8 mouse cellular contexts compared by ENCODE assay signal in genomic region chr5:88564501-88565147, GRCm38 (mm10). TPM values are rescaled to one million over a fixed set of nuclear protein-coding genes. Genes with fewer than 3 reads are reported as not detected.
A peak's percentile ranks its signal among the peaks of the same experiment; 100 is the strongest.
DNase-seq lines count a peak whose midpoint lies in the region; ATAC-seq and TF ChIP-seq lines count a peak whose summit lies in the region.

TSS of gene Rufy3 (plus strand) at chr5:88565040.

- 3% methylated on average over 71 of the region's 71 CpGs for WGBS in heart, embryonic 12.5 days
- 0% methylated on average over 51 of the region's 71 CpGs for WGBS in kidney, embryonic 16.5 days
- under 1% methylated on average over 57 of the region's 71 CpGs for WGBS in liver, embryonic 12.5 days (ENCODE audit: insufficient replicate concordance)
- WGBS in stomach, embryonic 14.5 days = under 1% methylated on average over 65 of the region's 71 CpGs

- TF ChIP-seq POLR2A in bone marrow macrophage, adult 2 months (IDR thresholded peaks at IDR 0.05; ENCODE audit: borderline replicate concordance, low read depth, low read length) = no peak
- TF ChIP-seq POLR2A in myocyte (IDR thresholded peaks at IDR 0.05; ENCODE audit: insufficient read length, low read depth) = peak; percentile 94

- ATAC-seq in erythroblast, adult 5-6 weeks (replicated peaks; ENCODE audit: low FRiP score, poor library complexity, severe bottlenecking) = peak; percentile 79
- ATAC-seq in heart, embryonic 12.5 days (ENCODE audit: insufficient number of reproducible peaks, low FRiP score) = peak; percentile 93
- ATAC-seq in kidney, embryonic 16.5 days (ENCODE audit: low FRiP score, low TSS enrichment) = peak; percentile 94
- peak; percentile 90 for ATAC-seq in liver, embryonic 12.5 days
- ATAC-seq in stomach, embryonic 14.5 days (ENCODE audit: insufficient number of reproducible peaks, insufficient read depth, low FRiP score, low read depth) = peak; percentile 90

- peaks cover 14% of the 10 kb centered on the region; the same call in 1 of the 2 replicates for H3K36me3 ChIP-seq in heart, embryonic 12.5 days
- no peaks in the 10 kb centered on the region for H3K36me3 ChIP-seq in kidney, embryonic 16.5 days (ENCODE audit: insufficient read depth, low read length)
- H3K36me3 ChIP-seq in liver, embryonic 12.5 days = no peaks in the 10 kb centered on the region
- no peaks in the 10 kb centered on the region for H3K36me3 ChIP-seq in myocyte (ENCODE audit: control insufficient read depth, insufficient read depth)
- H3K36me3 ChIP-seq in stomach, embryonic 14.5 days (ENCODE audit: control insufficient read depth, insufficient read depth, low read length) = no peaks in the 10 kb centered on the region

- no peaks in the 10 kb centered on the region for H3K27me3 ChIP-seq in heart, embryonic 12.5 days (replicated peaks)
- no peaks in the 10 kb centered on the region for H3K27me3 ChIP-seq in kidney, embryonic 16.5 days (ENCODE audit: insufficient read depth, low read length)
- no peaks in the 10 kb centered on the region for H3K27me3 ChIP-seq in liver, embryonic 12.5 days (replicated peaks)
- no peaks in the 10 kb centered on the region for H3K27me3 ChIP-seq in myocyte (ENCODE audit: control insufficient read depth, insufficient read depth, insufficient read length)
- no peaks in the 10 kb centered on the region for H3K27me3 ChIP-seq in stomach, embryonic 14.5 days (ENCODE audit: control insufficient read depth, insufficient read depth, low read length)

- H3K9me3 ChIP-seq in heart, embryonic 12.5 days (replicated peaks) = no peaks in the 10 kb centered on the region
- no peaks in the 10 kb centered on the region for H3K9me3 ChIP-seq in kidney, embryonic 16.5 days (ENCODE audit: low read length)
- H3K9me3 ChIP-seq in liver, embryonic 12.5 days (replicated peaks) = no peaks in the 10 kb centered on the region
- H3K9me3 ChIP-seq in stomach, embryonic 14.5 days (ENCODE audit: control insufficient read depth, low read depth, low read length) = no peaks in the 10 kb centered on the region

- TF ChIP-seq CTCF in bone marrow macrophage, adult 2 months (IDR thresholded peaks at IDR 0.05; ENCODE audit: low read depth, low read length) = no peak

- peaks cover 13% of the 10 kb centered on the region for H3K4me1 ChIP-seq in bone marrow macrophage, adult 2 months (ENCODE audit: control insufficient read depth, insufficient read depth, low read length)
- peaks cover 10% of the 10 kb centered on the region for H3K4me1 ChIP-seq in heart, embryonic 12.5 days (replicated peaks)
- H3K4me1 ChIP-seq in kidney, embryonic 16.5 days (ENCODE audit: insufficient read depth, low read length) = peaks cover 15% of the 10 kb centered on the region
- peaks cover 27% of the 10 kb centered on the region for H3K4me1 ChIP-seq in liver, embryonic 12.5 days
- H3K4me1 ChIP-seq in stomach, embryonic 14.5 days (ENCODE audit: control insufficient read depth, insufficient read depth, low read length) = peaks cover 5% of the 10 kb centered on the region; the same call in 1 of the 2 replicates

- H3K79me2 ChIP-seq in myocyte (ENCODE audit: control insufficient read depth, insufficient read depth) = peaks cover 28% of the 10 kb centered on the region

- H3K27ac ChIP-seq in bone marrow macrophage, adult 2 months (ENCODE audit: insufficient read depth, low read depth, low read length) = peak within 1 kb of the TSS; percentile 89
- peak within 1 kb of the TSS; percentile 95 for H3K27ac ChIP-seq in heart, embryonic 12.5 days (ENCODE audit: poor library complexity, severe bottlenecking)
- peak within 1 kb of the TSS; percentile 79 for H3K27ac ChIP-seq in kidney, embryonic 16.5 days (ENCODE audit: low read length)
- peak within 1 kb of the TSS; percentile 84 for H3K27ac ChIP-seq in liver, embryonic 12.5 days
- peak within 1 kb of the TSS; percentile 77 for H3K27ac ChIP-seq in stomach, embryonic 14.5 days (ENCODE audit: low read length)

- H3ac ChIP-seq in myocyte (ENCODE audit: control insufficient read depth, insufficient read length) = peak within 1 kb of the TSS; percentile 100

- peak within 1 kb of the TSS; percentile 92 for H3K9ac ChIP-seq in heart, embryonic 12.5 days
- H3K9ac ChIP-seq in kidney, embryonic 16.5 days (replicated peaks; ENCODE audit: low read length) = peak within 1 kb of the TSS; percentile 90
- peak within 1 kb of the TSS; percentile 89 for H3K9ac ChIP-seq in liver, embryonic 12.5 days
- H3K9ac ChIP-seq in stomach, embryonic 14.5 days (replicated peaks; ENCODE audit: low read depth, low read length) = peak within 1 kb of the TSS; percentile 63

- peak within 1 kb of the TSS; percentile 95 for H3K4me3 ChIP-seq in bone marrow macrophage, adult 2 months (ENCODE audit: insufficient read depth, low read length)
- H3K4me3 ChIP-seq in heart, embryonic 12.5 days = peak within 1 kb of the TSS; percentile 94
- H3K4me3 ChIP-seq in kidney, embryonic 16.5 days (ENCODE audit: low read length) = peak within 1 kb of the TSS; percentile 73
- peak within 1 kb of the TSS; percentile 89 for H3K4me3 ChIP-seq in liver, embryonic 12.5 days
- peak within 1 kb of the TSS; percentile 52 for H3K4me3 ChIP-seq in myocyte
- peak within 1 kb of the TSS; percentile 65 for H3K4me3 ChIP-seq in stomach, embryonic 14.5 days (ENCODE audit: low read depth, low read length)

- H3K4me2 ChIP-seq in heart, embryonic 12.5 days = peak within 1 kb of the TSS; percentile 79
- peak within 1 kb of the TSS; percentile 76 for H3K4me2 ChIP-seq in kidney, embryonic 16.5 days (replicated peaks; ENCODE audit: low read depth, low read length)
- H3K4me2 ChIP-seq in liver, embryonic 12.5 days = peak within 1 kb of the TSS; percentile 100
- peak within 1 kb of the TSS; percentile 87 for H3K4me2 ChIP-seq in myocyte (ENCODE audit: low read depth)
- peak within 1 kb of the TSS; percentile 45 for H3K4me2 ChIP-seq in stomach, embryonic 14.5 days (replicated peaks; ENCODE audit: low read depth, low read length)

- peak; percentile 78 for DNase-seq in CD4-positive helper T cell, adult 2 months (ENCODE audit: low read depth, low spot score)

TF ChIP-seq in myocyte, 11 proteins besides CTCF, POLR2A, EP300 and RAD21:
- peak; percentile 89 for TF ChIP-seq POLR2AphosphoS2 (IDR thresholded peaks at IDR 0.05; ENCODE audit: insufficient read length, low read depth)
- peak in 1 of 3 experiments; percentile 63 for TF ChIP-seq MYOG (IDR thresholded peaks at IDR 0.05; ENCODE audit: control insufficient read depth in 1 of 3, insufficient read depth in 1 of 3, insufficient read length in 2 of 3, low read depth in 2 of 3)
- no peak for TF ChIP-seq MAX (IDR thresholded peaks at IDR 0.05; ENCODE audit: low read depth)
- TF ChIP-seq REST (IDR thresholded peaks at IDR 0.05; ENCODE audit: insufficient read depth, insufficient read length) = no peak
- no peak for TF ChIP-seq CEBPB (IDR thresholded peaks at IDR 0.05; ENCODE audit: insufficient read depth, poor library complexity, severe bottlenecking)
- no peak for TF ChIP-seq TCF12 (IDR thresholded peaks at IDR 0.05; ENCODE audit: insufficient read depth, poor library complexity, severe bottlenecking)
- no peak for TF ChIP-seq USF1 (IDR thresholded peaks at IDR 0.05; ENCODE audit: low read depth)
- TF ChIP-seq TCF3 (IDR thresholded peaks at IDR 0.05; ENCODE audit: insufficient read length, low read depth) = peak; percentile 2
- no peak for TF ChIP-seq SRF (IDR thresholded peaks at IDR 0.05; ENCODE audit: control insufficient read depth, insufficient read length, low read depth)
- TF ChIP-seq MYOD1 (IDR thresholded peaks at IDR 0.05; ENCODE audit: control insufficient read depth in 1 of 3, insufficient read length in 2 of 3, low read depth in 2 of 3) = peak in 1 of 3 experiments; percentile 24
- TF ChIP-seq E2F4 (IDR thresholded peaks at IDR 0.05; ENCODE audit: insufficient read depth) = no peak

RNA-seq across cellular contexts. Expression of gene Rufy3, which starts in this region (rescaled TPM):
- polyA plus RNA-seq in bone marrow macrophage, adult 2 months (2012; ENCODE audit: insufficient read depth, insufficient read length, missing spikeins) = 38.1 and 41.2 TPM in 2 replicates
- 2.9 and 3.6 TPM in 2 replicates for total RNA-seq in erythroblast, adult 5-6 weeks (2015; ENCODE audit: low replicate concordance)
- total RNA-seq in erythroblast, adult 5-6 weeks (2017; ENCODE audit: low replicate concordance) = 3.7 and 6.7 TPM in 2 replicates
- 15.2 and 15.9 TPM in 2 replicates for polyA plus RNA-seq in heart, embryonic 12.5 days (2016; fragmentation: Nextera tagmentation; extraction: Ambion mirVana)
- polyA plus RNA-seq in kidney, embryonic 16.5 days (2015; fragmentation: Nextera tagmentation; extraction: Ambion mirVana) = 15.3 and 16.8 TPM in 2 replicates
- 7.5 and 7.9 TPM in 2 replicates for polyA plus RNA-seq in liver, embryonic 12.5 days (2016; fragmentation: Nextera tagmentation; extraction: Ambion mirVana)
- 4.9 TPM for polyA plus RNA-seq in myocyte (2012; fragmentation: generic; extraction: Trizol)
- polyA plus RNA-seq in stomach, embryonic 14.5 days (2014; fragmentation: Nextera tagmentation; extraction: Ambion mirVana) = 24.7 and 25.1 TPM in 2 replicates

Comparison
In these comparisons a context has a peak if more than half of its experiments do, and no peak if none do; other contexts are left out.
1. Peak in every context shown above with its lines: DNase-seq, ATAC-seq, H3K4me3 ChIP-seq and H3K27ac ChIP-seq.
2. H3K4me2 ChIP-seq: peak in every context shown above with its lines; median percentile 100 in liver, embryonic 12.5 days; 87 in myocyte; 79 in heart, embryonic 12.5 days; 76 in kidney, embryonic 16.5 days; 45 in stomach, embryonic 14.5 days.